Mouse (Mus musculus) gastrocnemius, postnatal 36 days (tissue): ENCODE measurements around the gene Rbm46. TPM values are rescaled to one million over a fixed set of nuclear protein-coding genes. Genes with fewer than 3 reads are reported as not detected.

Source experiments
- DNase-seq, 2 experiments: peaks; one replicate each; pipeline ENCODE4 v3.0.0; 2022
- intact Hi-C: fragments of 180-260 bp; cut with DNase I; formaldehyde crosslinking; loops from one replicate; pipeline ENCODE4 v1.15.1; 2025
- long read RNA-seq, 2 experiments: library from polyadenylated mRNA; stranded (forward); transcript quantifications; one replicate each; pipeline ENCODE4 v2.0.0; 2021
- total RNA-seq, 2 experiments: library from RNA; stranded (reverse); gene quantifications; 2 replicates each; pipeline ENCODE4 v1.2.3; 2021

Gene Rbm46
- total RNA-seq = not detected
- long read RNA-seq, experiment 1 = 0 reads
- long read RNA-seq, experiment 2 = 0 reads

DNA sequence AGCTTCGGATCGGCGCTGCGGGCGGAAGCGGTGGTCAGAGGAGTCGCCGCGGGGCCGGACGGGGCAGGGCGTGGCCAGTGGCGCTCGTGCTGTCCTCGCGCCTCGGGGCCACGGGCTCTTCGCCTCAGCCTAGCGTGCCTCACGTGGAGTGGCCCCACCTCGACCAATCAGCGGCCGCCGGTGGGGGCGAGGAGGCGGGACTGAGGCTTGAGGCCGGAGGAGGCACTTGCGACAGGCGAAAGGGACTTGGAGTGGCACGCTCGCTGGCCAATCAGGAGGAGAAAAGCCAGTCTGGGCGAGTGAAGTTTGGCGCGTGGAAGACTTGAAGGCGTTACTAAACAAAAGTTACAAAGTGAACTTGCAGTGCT, at the start of gene Rbm46:
TSS of gene Rbm46 (minus strand) at position 112 of the 368 bp plus-strand sequence.
- intact Hi-C loops = loop anchor here (5.0 to 10.0 kb wide), 2 partner anchors 111 to 168 kb away; partner anchors contain the start of gene Fgb
- peak; percentile 62 to 81 for DNase-seq

DNA sequence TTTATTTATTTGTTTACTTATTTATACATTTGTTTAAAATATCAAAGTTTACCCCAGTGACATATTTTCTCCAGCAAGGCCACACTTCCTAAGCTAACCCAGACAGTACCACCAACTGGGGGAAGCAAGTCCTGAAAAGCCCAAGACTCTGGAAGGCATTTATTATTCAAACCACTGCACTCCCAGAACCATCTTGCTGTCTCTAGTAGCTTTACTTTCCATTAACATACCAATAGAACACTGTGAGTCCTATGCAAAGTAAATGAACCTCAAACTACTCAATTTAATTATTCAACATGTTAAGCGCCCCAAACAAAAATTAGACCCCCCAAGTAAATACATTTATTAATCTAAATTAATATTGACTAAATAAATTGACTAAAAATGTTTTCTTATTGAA, 39.3 kb upstream of the Rbm46 start:
- DNase-seq = no peak
- intact Hi-C loops = no loop called here

DNA sequence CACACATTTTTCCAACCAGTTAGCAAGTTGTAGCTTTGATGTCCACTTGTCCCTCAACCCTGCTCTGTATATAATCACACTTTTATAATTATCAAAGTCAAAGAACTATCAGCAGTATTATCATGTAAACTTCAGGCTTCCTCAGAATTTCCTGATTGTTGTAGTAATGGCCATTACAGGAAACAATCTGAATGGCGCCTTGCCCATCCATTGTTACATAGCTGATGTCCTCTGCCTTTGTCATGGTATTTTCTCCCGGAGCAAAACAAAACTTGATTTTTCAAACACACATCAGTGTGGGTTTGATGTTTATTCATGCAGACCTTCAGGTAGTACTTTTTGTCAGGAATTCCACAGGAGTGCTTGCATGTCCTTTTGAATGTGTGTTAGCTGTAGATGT, 32.4 kb upstream of the Rbm46 start:
- intact Hi-C loops = no loop called here
- no peak for DNase-seq

DNA sequence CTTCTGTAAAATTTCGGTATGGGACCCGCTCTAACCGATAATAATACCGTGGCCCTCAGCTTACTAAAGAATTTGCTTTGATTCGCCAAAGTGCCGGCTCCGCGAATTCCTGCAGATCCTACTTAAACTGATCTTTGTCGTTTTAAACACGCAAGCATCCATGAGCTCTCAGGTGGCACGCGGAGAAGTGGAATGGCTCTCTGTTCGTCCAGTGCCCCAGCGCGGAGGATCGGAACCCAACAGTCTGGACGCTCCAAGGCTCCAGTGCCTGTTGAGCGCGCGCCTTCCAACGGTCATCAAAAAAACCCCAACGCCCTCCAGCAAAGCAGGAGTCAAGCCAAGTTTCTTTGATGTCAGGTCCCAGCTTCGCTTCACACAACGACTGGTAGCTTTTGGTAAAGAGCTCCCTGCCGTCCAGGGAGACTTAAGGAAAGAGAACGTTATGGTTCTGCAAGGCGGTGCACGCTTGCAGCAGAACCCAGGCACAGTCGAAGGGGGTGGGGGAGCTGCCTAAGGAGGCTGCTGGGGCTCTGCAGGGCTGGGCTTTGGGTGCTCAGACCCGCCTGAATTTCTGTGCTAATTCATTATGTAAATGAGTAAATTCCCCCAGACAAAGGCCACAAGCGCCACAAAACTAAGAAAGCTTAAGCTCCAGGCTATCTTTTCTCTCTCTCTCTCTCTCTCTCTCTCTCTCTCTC, 28.1 kb upstream of the Rbm46 start:
- no peak for DNase-seq
- intact Hi-C loops = no loop called here

GRCm38 (mm10) chr3:82903613-82904205, 27.4 kb upstream of the Rbm46 start, which contains the start of gene Lrat:
Gene Lrat, minus strand, starts transcription at chr3:82903973.
- intact Hi-C loops = no loop called here
- no peak for DNase-seq

DNA sequence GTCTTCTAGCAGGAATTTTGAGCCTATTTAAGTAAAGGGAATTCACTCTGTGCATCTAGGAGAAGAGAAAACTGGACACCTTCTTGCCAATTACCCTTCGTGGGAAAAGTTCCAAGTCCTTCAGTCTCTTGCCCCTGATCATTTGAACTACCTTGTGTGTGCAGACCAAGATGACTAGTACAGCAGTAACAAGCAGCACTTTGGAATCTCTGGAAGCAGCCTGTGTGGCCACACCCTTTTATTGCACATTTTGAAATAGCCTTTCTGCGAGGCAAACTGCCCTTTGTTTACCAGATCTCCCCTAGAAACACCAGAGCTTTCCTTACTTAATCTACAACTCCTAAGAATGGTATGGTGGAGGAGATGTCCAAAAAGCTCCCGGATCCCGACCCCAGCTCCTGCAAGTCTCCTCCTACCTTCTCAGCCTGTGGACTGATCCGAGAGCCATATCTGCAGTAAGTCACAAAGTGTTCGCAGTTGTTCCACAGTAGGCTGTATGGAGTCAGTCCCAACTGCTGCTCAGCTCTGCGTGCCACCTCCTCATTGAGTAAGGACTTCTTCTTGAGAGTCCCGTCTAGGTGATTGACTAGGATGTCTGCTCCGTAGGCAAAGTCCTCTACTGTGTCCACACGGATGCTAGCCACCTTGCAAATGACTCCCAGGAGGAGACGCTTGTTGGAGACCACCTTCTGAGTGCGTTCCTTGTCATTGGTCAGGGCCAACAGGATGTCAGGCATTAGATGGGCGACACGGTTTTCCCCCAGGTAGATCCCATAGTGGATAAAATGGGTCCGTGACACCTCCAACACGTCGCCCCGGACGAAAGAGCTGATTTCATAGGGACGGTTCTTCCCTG, 26.7 kb upstream of the Rbm46 start:
- intact Hi-C loops = no loop called here
- no peak for DNase-seq

DNA sequence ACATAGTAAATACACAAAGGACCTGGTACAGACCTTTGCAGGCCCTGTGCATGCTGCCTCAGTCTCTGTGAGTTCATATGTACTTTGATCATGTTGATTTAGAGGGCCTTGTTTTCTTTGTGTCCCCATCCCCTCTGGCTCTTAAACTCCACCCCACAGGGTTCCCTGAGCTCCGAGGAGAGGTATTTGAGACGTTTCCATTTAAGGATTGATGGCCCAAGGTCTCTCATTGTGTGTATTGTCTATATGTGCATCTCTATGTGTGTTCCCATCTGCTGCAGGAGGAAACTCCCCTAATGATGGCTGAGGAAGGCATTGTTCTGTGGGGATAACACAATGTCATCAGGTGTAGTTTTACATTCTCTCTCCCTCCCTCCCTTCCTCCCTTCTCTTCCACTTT, 12.6 kb upstream of the Rbm46 start:
- intact Hi-C loops = no loop called here
- no peak for DNase-seq

DNA sequence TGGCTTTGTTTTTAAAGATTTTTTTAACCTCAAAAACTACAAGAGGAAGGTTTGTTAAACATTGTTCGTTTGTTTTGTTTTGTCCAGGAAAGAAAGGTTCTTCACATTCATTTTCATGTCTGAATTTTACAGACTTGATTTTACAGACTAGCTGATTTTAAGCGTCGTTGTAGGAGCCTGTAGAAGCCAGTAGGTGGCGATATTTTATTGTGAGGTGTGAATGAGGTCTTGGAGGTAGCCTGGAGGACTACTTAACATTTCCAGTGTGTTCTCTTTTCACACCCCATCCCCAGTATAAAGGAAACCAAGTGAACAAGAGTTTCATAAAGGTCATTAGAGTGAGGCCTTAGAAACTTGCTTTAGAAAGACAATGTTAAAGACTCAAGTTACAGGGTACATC, 975 bp upstream of the Rbm46 start:
- intact Hi-C loops = loop anchor here (5.0 to 10.0 kb wide), 2 partner anchors 110 to 168 kb away; partner anchors contain the start of gene Fgb
- DNase-seq = no peak

GRCm38 (mm10) chr3:82875671-82876371, 462 bp downstream of the Rbm46 start:
- intact Hi-C loops = loop anchor here (5.0 to 10.0 kb wide), 2 partner anchors 111 to 169 kb away; partner anchors contain the start of gene Fgb
- no peak for DNase-seq

GRCm38 (mm10) chr3:82857414-82858077, 18.7 kb downstream of the Rbm46 start:
- DNase-seq = no peak
- intact Hi-C loops = loop anchor here (2.0 kb wide), 1 partner anchor 491 kb away; no protein-coding TSS in a partner anchor

DNA sequence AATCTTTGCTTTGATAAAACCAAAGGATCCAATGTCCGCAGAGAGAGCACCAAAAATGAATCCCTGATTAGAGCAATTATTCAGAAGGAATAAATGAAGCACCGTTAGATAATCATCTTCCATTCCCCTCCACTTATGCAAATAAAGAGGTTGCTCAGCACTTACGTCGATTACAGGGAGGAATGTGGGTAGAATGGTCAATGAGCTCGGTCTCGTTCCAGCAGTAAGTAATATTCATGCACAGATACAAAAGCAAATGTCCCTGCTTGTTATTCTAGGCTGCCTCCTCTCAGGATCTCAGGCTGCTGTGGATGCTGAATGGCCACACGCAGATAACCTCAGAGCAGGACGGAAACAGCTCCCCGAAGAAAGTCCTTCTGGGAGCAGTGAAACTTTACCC, 51.1 kb downstream of the Rbm46 start:
- DNase-seq = no peak

DNA sequence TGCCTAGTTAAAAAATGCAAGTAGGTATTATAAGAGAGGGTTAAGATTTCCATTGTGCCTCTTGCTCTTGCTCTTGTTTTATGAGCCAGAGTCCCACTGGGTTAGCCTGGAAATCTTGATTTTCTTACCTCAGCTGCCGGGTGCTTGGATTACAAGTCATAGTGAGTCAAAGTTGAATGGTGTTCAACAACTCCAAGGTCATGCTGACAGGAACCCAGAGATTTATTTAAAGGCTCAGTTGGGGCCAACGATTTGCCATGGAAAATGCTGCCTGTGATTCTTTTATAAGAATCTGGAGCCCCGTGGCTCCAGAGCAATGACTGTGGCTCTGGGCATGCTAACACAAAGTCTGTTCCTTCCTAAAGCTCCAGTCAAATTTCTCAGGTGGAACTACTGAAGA, 64.4 kb downstream of the Rbm46 start:
- intact Hi-C loops = no loop called here
- no peak for DNase-seq

More for the DNA sequence above, 51.1 kb downstream of the Rbm46 start:
- intact Hi-C loops = no loop called here

DNA sequence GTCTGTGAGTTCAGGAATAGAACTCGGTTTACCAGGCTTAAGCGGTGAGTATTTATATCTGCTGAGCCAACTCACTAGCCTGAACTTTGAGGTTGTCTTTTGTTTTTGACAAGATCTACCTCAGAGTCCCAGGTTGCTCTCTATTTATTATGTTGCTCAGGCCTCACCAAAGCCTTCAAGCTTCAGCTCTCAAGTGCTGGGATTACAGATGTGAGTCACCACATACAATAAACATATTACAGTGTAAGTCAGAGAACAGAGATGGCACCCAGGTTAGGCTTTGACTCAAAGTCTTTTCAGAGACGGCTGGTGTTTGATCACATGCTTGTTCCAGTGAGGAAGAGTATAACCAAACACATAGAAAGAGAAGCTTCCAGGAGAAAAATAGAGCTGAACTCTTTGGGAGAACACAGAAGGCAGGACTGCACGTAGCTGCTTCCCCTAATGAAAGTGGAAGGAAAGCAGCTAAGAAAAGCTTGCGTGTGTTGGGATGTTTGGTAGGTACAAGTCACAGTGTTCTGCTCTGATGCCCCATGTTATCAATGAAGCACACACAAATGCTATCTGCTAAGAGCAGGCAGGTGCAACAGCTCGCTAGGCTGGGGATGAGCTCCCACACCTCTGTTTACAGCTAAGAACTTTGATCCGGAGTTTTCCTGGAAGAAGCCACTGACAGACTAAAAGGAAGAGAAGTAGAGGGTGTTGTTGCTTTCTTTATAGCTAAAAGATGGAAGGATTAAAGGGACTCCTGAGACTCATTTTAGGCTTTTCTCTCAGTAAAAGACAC, 65.8 kb downstream of the Rbm46 start:
- intact Hi-C loops = no loop called here
- no peak for DNase-seq

- no peak for DNase-seq
- intact Hi-C loops = no loop called here
These were observed 66.5 kb downstream of the Rbm46 start for GRCm38 (mm10) chr3:82809769-82810168.

DNA sequence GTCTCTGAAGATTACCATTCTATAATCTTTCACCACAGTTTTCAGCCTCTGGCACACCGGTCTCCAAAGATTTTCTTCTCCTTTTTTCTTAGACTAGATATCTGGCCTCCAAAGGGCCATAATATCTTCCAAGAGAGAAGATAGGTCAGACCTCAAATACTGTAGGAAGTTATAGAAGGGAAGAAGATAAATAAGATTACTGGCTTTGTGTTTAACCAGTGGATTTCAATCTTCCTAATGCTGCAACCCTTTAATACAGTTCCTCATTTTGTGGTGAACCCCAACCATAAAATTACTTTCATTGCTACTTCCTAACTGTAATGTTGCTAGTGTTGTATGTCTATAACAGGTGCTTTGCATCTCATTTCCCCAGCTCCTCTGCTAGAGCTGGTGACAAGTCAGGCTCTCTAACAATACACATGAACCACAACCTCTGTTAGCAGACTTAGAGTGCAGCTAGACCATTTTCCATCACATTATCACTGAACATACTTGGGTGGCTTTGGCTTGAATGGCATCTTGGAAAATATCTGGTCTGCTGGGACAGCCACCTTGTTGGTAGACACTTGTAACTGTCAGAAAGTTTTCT, 67.9 kb downstream of the Rbm46 start:
- no peak for DNase-seq
- intact Hi-C loops = no loop called here

DNA sequence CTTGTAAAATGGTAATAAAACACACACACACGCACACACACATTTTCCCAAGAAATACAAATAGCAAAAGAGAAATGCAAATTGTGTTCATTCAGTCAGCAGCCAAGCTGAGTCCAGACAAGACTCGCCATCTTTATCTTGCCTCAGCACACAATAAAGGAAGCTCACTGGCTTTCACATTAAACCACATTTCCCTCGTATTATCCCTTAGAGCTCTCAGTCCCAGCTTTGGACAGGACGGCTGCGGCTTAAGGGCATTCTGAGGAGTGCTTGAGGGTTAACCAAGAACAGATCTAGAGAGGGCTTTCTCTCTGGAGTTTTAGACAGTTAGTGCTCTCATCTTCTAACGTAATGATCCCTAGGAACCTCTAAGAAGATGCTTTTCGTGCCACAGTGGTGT, 71.0 kb downstream of the Rbm46 start:
- intact Hi-C loops = no loop called here

GRCm38 (mm10) chr3:82800470-82800843, 75.8 kb downstream of the Rbm46 start:
- intact Hi-C loops = no loop called here
- no peak for DNase-seq

More for the DNA sequence above, 71.0 kb downstream of the Rbm46 start:
- DNase-seq = no peak

- intact Hi-C loops = no loop called here
- no peak for DNase-seq
These were observed 76.4 kb downstream of the Rbm46 start for GRCm38 (mm10) chr3:82799735-82800469.
